Mouse (Mus musculus): ENCODE data around the gene Tox2.

The Tox2 gene

GRCm38 (mm10) chr2:163205262-163205647 lies 2.3 kb downstream of the Tox2 start:
- DNase-seq (ENCODE audit: low read depth, low spot score): no peak

- no peak for DNase-seq (ENCODE audit: low read depth, low spot score)
Observed at GRCm38 (mm10) chr2:163205737-163206490, 3.0 kb downstream of the Tox2 start.

DNA sequence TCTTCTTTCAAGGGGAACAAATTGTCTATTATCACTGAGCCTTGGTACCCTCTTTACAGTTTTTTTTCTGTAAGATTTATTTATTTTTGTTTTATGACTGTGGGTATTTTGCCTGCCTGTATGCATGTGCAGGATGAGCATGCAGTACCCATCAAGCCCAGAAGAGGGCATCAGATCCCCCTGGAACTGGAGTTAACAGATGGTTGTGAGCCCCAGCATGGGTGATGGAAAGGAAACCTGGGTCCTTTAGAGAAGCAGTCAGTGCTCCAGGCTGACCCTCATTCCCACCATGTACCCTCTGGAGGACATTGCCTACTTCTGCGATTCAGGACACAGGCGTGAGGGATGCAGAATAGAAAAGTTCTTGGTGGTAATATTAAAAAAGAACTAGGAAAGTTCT lies 4.4 kb downstream of the Tox2 start:
- no peak for DNase-seq (ENCODE audit: low read depth, low spot score)

DNA sequence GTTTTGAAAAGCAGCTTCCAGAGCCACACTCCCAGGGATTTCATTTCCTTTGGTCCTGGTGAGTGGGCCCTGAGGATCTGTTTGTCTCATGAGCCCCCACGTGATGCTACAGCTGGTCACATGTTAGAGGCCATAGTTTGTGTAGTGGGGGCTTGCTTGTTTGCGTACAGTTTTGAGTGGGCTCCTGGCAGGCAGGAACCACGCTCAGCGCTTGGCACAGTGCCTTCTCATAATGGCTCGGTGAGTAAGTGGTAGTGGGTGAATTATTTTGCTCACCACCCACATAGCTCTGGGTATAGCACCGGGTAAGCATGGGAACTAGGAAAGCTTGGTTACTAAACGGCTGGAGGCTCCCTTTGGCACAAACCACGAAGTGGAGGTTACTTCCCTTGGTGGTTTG lies 6.2 kb downstream of the Tox2 start:
- DNase-seq (ENCODE audit: low read depth, low spot score): no peak

DNA sequence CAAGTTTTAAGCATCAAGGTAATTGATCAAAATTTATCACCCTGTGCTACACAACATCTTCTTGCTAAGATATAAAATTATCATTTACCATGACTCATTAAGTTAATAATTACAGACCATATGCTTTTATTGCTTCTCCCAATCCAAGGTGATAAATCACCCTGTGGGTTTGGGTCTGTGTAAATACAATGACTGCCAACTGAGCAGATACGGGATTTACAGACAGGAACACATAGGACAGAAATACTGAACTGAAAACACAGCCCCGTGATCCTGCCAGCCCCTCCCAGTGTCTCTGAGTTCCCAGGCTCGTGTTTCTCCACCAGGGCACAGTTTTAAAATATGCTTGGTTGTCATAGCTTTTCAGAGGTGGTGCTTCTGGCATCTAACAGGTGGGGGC lies 10.2 kb downstream of the Tox2 start:
- DNase-seq (ENCODE audit: low read depth, low spot score): no peak

GRCm38 (mm10) chr2:163218095-163218494 lies 15.2 kb downstream of the Tox2 start:
- no peak for DNase-seq (ENCODE audit: low read depth, low spot score)

GRCm38 (mm10) chr2:163218571-163218970 lies 15.6 kb downstream of the Tox2 start:
- DNase-seq (ENCODE audit: low read depth, low spot score): no peak

DNA sequence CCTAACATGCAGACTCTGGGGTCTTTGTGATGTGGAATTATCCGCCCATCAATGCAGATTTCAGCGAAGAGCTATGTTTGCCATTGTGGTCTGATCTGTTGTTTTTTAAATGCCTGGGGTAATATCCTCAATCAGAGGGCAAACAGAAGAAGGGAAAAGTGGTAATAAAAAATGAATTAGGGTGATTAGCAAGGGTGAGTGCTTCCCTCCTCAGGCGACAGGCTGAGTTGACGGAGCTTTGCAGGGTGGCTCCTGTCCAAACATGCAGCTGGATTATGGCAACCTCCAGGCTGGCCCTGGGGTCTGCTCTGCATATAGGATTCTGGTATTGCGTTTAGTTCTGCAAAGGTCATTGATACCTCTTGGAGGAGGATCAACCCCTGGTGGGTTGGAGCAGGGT lies 16.5 kb downstream of the Tox2 start:
- no peak for DNase-seq (ENCODE audit: low read depth, low spot score)

DNA sequence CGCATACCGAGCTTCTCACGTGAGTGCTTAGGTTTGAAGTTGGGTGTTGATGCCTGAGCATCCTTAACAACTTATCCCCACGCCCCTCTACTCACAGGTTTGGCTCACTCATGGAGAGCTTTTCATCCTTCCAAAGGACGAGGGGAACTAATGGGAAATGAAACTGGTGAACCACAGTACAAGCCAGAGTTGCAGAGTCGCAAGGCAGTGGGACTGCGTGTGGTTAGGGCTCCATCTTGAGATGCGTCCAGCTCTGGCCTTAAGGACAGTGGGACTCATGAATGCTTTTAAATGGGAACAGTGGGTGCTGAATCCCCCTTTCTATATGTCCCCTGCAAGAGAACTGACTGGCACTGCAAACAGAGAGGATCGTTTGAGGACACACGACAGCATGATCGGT lies 17.8 kb downstream of the Tox2 start:
- DNase-seq (ENCODE audit: low read depth, low spot score): no peak

- DNase-seq (ENCODE audit: low read depth, low spot score): no peak
Observed at GRCm38 (mm10) chr2:163225302-163225701, 22.4 kb downstream of the Tox2 start.

DNA sequence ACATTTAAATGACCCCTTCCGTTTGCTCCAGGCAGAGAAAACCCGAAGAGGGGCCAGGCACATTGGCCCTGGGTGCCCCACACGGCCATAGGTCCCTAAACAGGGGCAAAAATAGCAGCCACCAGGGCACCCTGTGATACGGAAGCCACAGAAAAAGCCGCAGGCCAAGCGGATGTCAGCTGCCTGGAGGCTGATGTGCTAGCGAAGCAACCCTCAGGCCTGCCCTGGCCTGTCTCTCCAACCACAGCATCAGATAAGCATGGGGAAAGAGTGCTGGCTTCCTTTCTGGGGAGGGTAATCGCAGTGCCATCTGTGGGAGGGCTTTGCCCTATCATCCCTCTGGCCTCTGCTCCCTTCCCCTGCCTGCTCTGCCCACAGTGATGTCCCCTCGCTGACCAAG lies 26.1 kb downstream of the Tox2 start:
- no peak for DNase-seq (ENCODE audit: low read depth, low spot score)

DNA sequence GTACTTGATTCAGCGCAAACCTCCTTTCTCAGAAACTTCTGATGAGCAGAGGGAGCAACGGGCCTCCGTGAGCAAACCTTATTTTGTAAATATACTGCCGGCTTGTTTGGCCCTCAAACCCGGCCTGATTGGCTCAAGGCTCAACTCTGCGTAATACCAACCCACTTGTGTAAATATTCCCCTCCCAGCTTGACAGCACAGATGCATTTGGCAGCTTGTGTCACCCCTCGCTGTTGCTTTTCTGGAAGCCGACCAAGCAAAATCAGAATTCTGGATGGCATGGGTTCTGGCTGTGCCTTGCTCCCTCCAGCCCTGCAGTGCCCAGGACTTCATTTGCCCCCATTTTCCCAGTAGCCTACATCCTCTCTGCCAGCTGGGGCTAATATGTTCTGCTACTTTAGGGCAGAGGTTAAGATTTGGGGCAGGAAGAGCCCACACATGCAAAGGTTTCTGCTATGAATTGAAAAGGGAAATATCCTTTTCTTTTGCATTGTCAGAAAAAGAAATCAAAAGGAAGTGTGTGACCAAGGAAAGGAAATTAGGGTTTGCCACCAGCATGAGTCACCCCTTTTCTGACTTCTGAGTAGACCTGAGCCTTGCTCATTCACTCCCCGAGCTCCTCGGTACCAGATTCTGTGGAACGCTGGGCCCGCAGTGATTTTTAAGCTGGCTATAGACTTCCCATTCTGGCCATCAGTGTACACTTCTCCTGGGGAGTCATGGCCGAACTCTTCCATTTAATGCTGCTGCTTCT lies 29.0 kb downstream of the Tox2 start:
- no peak for DNase-seq (ENCODE audit: low read depth, low spot score)

- no peak for DNase-seq (ENCODE audit: low read depth, low spot score)
Observed at GRCm38 (mm10) chr2:163233666-163234065, 30.7 kb downstream of the Tox2 start.

GRCm38 (mm10) chr2:163236057-163236456 lies 33.1 kb downstream of the Tox2 start:
- no peak for DNase-seq (ENCODE audit: low read depth, low spot score)

DNA sequence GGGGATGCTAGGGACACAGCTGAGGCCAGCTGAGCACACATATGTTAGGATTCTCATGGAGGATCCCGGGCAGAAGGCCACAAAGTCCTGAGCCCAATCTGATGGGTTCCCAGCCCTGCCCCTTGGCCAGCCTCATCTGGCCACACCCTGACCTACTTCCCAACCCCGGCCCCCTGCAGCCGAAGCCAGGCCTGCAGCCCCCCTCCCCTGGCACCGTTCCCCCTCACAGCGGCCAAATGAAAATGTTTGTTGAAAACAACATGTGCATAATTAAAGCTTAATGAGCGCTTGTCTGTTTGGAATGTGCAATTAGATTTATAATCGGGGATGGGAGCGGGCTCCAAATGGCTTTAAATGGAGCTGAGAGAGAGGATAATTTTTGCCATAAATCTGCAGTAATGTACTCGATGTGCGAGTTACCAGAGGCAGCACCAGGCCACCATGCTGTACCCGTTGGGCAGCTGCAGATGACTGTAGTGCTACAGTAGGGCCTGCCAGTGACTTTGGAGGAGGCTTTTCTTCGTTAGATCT lies 35.1 kb downstream of the Tox2 start:
- no peak for DNase-seq (ENCODE audit: low read depth, low spot score)

GRCm38 (mm10) chr2:163239945-163240344 lies 37.0 kb downstream of the Tox2 start:
- no peak for DNase-seq (ENCODE audit: low read depth, low spot score)

GRCm38 (mm10) chr2:163241867-163242266 lies 38.9 kb downstream of the Tox2 start:
- DNase-seq (ENCODE audit: low read depth, low spot score): no peak

GRCm38 (mm10) chr2:163243917-163244852 lies 41.3 kb downstream of the Tox2 start:
- no peak for DNase-seq (ENCODE audit: low read depth, low spot score)

DNA sequence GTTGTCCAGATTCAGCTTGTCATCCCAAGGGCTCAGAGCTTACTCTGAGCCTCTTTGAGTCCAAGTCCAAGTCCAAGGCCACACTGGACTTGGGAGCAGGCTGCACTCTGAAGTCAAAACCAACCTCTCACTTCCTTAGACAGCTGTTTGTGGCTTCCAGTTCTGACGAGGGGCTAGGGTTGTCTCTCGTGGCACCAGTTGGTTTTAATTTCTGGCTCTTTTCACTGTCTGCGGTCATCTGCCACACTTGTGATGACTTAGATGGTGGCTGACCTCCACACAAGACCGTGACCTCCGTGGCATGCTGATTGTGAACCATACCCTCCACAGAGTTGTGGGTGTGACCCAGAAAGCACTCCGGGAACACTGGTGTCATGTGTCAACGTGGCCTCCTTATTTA lies 46.0 kb downstream of the Tox2 start:
- DNase-seq (ENCODE audit: low read depth, low spot score): no peak

- no peak for DNase-seq (ENCODE audit: low read depth, low spot score)
Observed at GRCm38 (mm10) chr2:163252645-163253044, 49.7 kb downstream of the Tox2 start.

DNA sequence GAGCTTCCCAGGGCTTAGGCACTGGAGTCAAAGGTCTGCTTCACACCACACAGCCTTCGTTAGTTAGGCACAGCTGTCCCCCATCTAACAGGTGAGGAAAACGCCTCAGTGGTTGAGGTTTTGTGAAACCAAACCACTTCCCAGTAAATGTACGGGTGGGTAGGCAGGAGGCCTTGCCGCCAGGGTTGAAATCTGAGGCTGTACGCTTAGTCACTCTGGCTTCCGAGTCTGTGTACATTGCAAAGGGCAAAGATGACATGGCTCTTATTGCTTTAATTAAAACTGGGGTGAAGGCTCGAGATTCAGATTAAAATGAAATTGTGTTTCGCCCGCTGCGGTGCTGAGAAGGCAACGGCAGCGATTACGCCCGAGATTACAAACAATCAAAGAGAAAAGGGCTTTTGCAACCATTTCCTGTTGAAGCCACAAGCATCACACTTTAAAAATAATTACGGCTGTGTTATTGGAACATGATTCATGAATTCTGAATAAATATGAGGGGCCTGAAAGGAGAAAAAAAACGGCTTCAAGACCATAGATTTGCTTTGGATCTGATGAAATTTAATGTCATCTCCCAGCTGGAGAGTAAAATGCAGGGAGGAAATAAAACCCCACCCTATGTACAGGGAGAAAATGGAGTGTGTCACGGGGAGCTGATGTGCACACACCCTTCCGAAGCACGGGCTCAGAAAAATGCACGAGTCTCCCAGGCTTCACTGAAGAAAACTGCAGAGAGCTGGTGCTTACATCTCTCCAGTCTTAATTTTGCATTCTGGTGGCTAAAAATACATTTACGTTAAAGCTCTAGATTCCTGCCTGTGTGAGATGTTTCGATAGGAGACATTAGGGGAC lies 50.5 kb downstream of the Tox2 start:
- no peak for DNase-seq (ENCODE audit: low read depth, low spot score)
